In the genomic region with DNA sequence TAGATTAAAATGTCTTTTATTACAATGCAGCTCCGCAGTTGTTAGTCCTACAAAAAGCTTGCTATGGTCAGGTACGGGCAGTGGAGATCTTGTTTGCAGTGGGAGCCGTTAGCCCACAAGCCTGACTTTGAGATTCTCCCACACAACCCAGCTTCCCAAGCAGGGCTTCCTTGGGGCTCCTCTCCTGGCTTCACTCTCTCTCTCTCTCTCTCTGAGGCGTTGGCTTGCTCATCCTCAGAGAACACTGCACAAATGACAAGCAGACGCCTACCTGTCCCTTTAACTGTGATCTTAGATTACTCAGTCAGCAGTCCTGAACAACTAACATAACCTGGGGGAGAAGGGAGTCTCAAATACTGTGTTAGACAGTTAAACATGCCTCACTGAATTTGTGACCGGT, we compare ENCODE assay signal across 22 mouse cellular contexts.
"Had no signal": no experiment of that assay in that cellular context is flagged by ENCODE, and none has a peak within 500 bp of the region (broad histone marks: within the 10 kb centered on the region; RNA-seq: fewer than 3 reads in every experiment).

No protein-coding gene starts in this region.

- H3K4me3 ChIP-seq: heart, adult 2 months; heart, embryonic 13.5 days; heart, embryonic 15.5 days; hindbrain, embryonic 13.5 days; hindbrain, embryonic 15.5 days; layer of hippocampus, adult 2 months; limb, embryonic 10.5 days; limb, embryonic 12.5 days; liver, embryonic 13.5 days; liver, embryonic 15.5 days had no signal

- H3K27ac ChIP-seq: heart, adult 2 months; heart, embryonic 13.5 days; heart, embryonic 15.5 days; hindbrain, embryonic 13.5 days; hindbrain, embryonic 15.5 days; hindbrain, postnatal 0 days; layer of hippocampus, adult 2 months; limb, embryonic 10.5 days; limb, embryonic 12.5 days; liver, embryonic 13.5 days; liver, embryonic 15.5 days had no signal

- DNase-seq: forebrain, postnatal 0 days; gastrocnemius, postnatal 14 days; gastrocnemius, postnatal 36 days; heart, adult 2 months; heart, postnatal 14 days; heart, postnatal 36 days; kidney, adult 11 months; kidney, adult 8-10 months; kidney, postnatal 10 days; kidney, postnatal 25 days; kidney, postnatal 4 days; liver; liver, embryonic 13.5 days had no signal

- H3K36me3 ChIP-seq: hindbrain, embryonic 13.5 days; hindbrain, embryonic 15.5 days had no signal

- H3K4me1 ChIP-seq: heart, embryonic 15.5 days; hindbrain, embryonic 13.5 days; hindbrain, embryonic 15.5 days; limb, embryonic 10.5 days; limb, embryonic 12.5 days; liver, embryonic 15.5 days had no signal

- H3K27me3 ChIP-seq: heart, embryonic 13.5 days; heart, embryonic 15.5 days; hindbrain, embryonic 13.5 days; hindbrain, embryonic 15.5 days; limb, embryonic 12.5 days; liver, embryonic 13.5 days; liver, embryonic 15.5 days had no signal
